Mouse (Mus musculus): Measurements from ENCODE around the gene Gm20594.

- TF ChIP-seq CTCF (IDR thresholded peaks at IDR 0.05; ENCODE audit: low read depth, low read length) (no peak), GATA1 (IDR thresholded peaks at IDR 0.05; ENCODE audit: borderline replicate concordance, low read length) (no peak)
These were observed at the start of gene Gm20594 for GRCm38 (mm10) chr6:79817616-79818015.
